Mouse (Mus musculus): ENCODE results near the gene Cfap43.

Cfap43 gene

GRCm38 (mm10) chr19:47919126-47919965, at the start of gene Cfap43, which contains the start of gene Itprip:
TSS of gene Cfap43 (minus strand) at chr19:47919287.
TSS of gene Itprip (minus strand) at chr19:47919299.
- peak; percentile 72 to 75 for DNase-seq

- no peak for DNase-seq
Measured at GRCm38 (mm10) chr19:47958181-47958580, 39.1 kb upstream of the Cfap43 start.

- DNase-seq: no peak
Measured at GRCm38 (mm10) chr19:47953169-47953568, 34.1 kb upstream of the Cfap43 start.

GRCm38 (mm10) chr19:47950946-47951345, 31.9 kb upstream of the Cfap43 start:
- no peak for DNase-seq

GRCm38 (mm10) chr19:47946821-47947465, 27.9 kb upstream of the Cfap43 start:
- DNase-seq: peak; percentile 25 to 29

- DNase-seq: no peak
Measured at GRCm38 (mm10) chr19:47939361-47939760, 20.3 kb upstream of the Cfap43 start.

- peak; percentile 90 to 91 for DNase-seq
Measured at GRCm38 (mm10) chr19:47937443-47938406, 18.6 kb upstream of the Cfap43 start, which contains the start of gene Cfap58. TSS of gene Cfap58 (plus strand) at chr19:47937675.

GRCm38 (mm10) chr19:47936938-47937337, 17.9 kb upstream of the Cfap43 start:
- no peak for DNase-seq

GRCm38 (mm10) chr19:47936490-47936889, 17.4 kb upstream of the Cfap43 start:
- DNase-seq: no peak

GRCm38 (mm10) chr19:47935530-47935929, 16.4 kb upstream of the Cfap43 start:
- DNase-seq: no peak

GRCm38 (mm10) chr19:47934636-47935238, 15.7 kb upstream of the Cfap43 start:
- no peak for DNase-seq

- DNase-seq: no peak
Measured at GRCm38 (mm10) chr19:47934146-47934545, 15.1 kb upstream of the Cfap43 start.

GRCm38 (mm10) chr19:47931982-47932638, 13.0 kb upstream of the Cfap43 start:
- peak; percentile 61 to 64 for DNase-seq

- DNase-seq: no peak
Measured at GRCm38 (mm10) chr19:47929043-47929442, 10.0 kb upstream of the Cfap43 start.

- no peak for DNase-seq
Measured at GRCm38 (mm10) chr19:47927032-47927431, 7.9 kb upstream of the Cfap43 start.

- DNase-seq: no peak
Measured at GRCm38 (mm10) chr19:47925819-47926218, 6.7 kb upstream of the Cfap43 start.

- no peak for DNase-seq
Measured at GRCm38 (mm10) chr19:47919966-47920375, 884 bp upstream of the Cfap43 start.

- peak in 1 of 2 experiments; percentile 20 for DNase-seq
Measured at GRCm38 (mm10) chr19:47918455-47919101, 509 bp downstream of the Cfap43 start.

- DNase-seq: no peak
Measured at GRCm38 (mm10) chr19:47918016-47918415, 1.1 kb downstream of the Cfap43 start.

- DNase-seq: no peak
Measured at GRCm38 (mm10) chr19:47917396-47917795, 1.7 kb downstream of the Cfap43 start.

- no peak for DNase-seq
Measured at GRCm38 (mm10) chr19:47915251-47915650, 3.8 kb downstream of the Cfap43 start.
